Mouse (Mus musculus): ENCODE data around the gene Hinfp.

- TF ChIP-seq POLR2A (IDR thresholded peaks at IDR 0.05; ENCODE audit: insufficient read length, low read depth): no peak
- no peak for TF ChIP-seq MYOD1 (IDR thresholded peaks at IDR 0.05; ENCODE audit: control insufficient read depth in 1 of 3, insufficient read length in 2 of 3, low read depth in 2 of 3)
Observed at GRCm38 (mm10) chr9:44324147-44324546, 18.7 kb upstream of the Hinfp start.

Data from myocyte (in vitro differentiated cells).